Mouse (Mus musculus) liver, adult (tissue): Measurements from ENCODE around the gene Gng10.

Experiments
- GATA4 ChIP-seq: IDR thresholded peaks from 2 replicates; pipeline ENCODE4 v1.6.1; 2014; ENCODE audit warnings: mild to moderate bottlenecking, low read length; ENCODE audit not compliant: insufficient replicate concordance

Gene Gng10

DNA sequence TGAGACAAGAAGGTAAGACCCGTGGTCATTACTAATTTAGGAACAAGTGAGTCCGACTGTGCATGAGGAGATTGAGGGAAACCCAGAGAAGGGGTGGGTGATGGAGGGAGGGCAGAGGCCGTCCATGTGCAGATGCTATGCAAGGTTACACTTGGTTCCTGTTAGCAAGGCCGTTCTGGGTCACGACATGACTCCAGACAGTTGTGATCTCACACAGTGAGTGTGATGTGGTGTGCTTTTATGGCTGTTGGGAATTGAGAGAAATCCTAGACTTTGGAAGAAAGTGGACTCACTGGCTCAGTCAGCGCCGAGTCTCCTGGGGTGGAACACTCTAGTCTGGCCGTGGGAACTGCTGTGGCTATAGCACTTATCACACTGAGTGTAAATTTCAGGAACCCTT lies 28.7 kb upstream of the Gng10 start:
- TF ChIP-seq GATA4, result no peak

DNA sequence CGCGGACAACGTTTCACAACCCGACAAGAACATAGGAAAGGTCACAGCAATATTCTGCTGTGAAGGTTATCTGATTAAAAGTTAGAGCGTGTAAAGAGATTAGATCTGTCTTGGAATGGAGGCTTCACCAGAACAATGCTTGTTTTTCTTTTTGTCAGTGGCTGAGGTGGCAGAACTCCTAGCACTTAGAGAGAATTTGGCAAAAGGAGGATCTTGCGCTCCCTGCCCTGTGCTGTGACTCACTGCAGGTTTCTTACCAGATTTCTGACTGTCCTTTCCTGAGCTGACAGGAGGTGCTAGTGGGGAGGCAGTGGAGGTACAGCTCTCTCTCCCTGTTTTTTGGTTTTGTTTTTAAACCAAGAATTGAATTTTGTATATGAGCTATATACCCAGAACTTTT lies 27.9 kb upstream of the Gng10 start:
- TF ChIP-seq GATA4, result no peak

DNA sequence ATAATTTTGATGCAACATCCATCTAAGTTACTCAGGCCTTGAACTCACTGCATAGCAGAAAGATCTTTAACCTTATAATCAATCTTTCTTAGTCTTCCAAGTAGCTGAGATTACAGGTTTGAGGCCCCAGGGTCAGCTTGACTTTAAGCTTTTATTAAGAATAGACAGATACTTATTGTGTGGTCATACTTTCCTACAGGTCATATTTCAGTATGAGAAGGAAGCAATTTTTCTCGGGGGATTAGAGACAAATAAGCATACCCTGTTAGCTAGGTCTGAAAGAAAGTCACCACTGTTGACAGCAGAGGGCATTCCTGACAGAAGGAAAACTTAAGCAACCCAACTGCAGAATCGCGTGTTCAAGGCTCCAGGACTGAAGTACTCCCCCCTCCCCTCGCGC lies 26.9 kb upstream of the Gng10 start:
- TF ChIP-seq GATA4, result no peak

DNA sequence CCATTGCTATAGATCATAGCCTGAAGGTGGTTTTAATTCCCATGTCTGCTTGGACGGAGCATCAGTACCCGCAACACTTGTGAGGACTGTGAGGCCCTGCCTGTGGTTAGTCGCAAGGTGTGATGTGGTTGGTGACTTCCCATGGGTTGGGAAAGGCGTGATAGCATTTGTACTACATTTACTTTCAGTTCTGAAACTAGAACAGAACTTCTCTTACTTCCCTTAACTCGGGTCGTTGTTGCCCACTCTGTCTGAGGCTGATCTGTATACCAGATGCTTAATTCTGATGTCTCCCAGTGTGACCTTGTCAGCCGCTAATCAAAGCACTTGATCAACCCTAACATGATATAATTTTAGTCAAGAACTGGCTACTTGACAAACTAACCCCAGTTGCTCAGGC lies 25.7 kb upstream of the Gng10 start:
- no peak for TF ChIP-seq GATA4

DNA sequence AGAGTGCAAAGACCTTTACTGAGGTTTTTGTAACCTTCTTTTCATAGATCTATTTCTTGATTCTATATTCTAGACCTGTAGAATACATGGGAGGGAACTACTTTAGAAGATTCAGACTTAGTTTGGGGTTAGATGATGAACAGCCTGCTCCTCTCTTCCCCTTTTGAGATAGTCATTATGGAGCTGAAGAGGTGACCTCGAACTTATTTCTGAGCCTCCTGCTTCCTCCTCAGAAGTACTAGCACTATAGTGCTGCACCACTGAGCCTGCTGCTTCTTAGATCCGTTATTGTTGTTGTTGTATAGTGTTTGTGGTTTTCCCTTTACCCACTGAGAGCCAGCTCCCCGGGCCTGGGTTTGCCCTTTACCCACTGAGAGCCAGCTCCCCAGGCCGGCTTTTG lies 25.2 kb upstream of the Gng10 start:
- no peak for TF ChIP-seq GATA4

DNA sequence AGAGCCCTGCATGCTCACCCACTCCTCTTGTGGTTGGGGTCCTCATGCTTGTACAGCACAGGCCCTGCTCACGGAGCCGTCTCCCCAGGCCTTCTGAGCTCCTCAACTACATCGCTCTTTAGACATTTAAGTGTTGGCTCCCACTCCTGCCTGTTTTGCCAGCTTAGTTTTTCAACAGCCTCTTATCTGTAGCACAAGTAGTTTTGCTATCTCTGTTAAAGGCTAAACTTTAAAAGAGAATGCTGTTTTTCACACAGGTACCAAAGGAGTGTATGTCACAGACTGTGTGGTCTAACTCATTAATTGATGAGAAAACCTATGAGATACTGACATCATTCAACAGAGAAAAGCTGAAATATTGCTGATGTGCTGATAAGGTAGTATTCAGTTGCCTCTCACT lies 23.4 kb upstream of the Gng10 start:
- no peak for TF ChIP-seq GATA4

DNA sequence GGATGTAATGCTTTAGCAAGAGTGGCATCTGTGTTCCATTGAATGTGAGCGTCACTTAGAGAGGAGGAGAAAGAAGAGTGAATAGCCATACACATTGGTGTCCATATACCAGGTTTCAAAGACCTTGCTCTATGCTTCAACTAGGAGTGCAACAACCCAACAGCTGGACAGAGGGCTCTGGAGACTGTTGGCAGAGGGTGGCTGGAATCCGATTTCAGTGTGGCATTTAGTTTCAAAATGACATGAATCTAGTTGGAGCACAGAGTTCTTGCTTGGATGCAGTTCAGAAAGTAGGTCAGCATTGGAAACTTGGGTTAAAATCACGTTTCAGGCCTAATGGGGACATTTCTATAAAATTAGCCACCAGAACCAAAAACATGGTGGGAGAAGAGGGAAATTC lies 19.7 kb upstream of the Gng10 start:
- TF ChIP-seq GATA4, result no peak

DNA sequence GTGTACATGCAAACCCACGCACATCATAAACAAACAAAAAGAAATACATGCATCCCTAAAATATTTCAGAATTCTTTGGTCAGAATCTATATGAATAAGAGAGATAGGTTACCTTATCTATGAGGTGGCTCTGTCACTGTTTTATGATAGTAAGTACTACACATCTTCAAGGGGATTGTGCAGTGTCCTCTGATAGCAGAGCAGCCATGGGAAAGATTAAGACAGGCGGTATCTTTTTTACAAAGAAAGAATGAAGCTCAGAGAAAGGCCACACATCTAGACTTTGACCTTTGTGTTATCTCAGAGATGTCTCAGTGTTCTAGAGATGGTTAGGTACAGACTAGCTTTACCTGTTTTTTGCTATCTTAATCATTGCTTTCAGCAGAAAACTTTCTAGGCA lies 18.0 kb upstream of the Gng10 start:
- TF ChIP-seq GATA4, result no peak

DNA sequence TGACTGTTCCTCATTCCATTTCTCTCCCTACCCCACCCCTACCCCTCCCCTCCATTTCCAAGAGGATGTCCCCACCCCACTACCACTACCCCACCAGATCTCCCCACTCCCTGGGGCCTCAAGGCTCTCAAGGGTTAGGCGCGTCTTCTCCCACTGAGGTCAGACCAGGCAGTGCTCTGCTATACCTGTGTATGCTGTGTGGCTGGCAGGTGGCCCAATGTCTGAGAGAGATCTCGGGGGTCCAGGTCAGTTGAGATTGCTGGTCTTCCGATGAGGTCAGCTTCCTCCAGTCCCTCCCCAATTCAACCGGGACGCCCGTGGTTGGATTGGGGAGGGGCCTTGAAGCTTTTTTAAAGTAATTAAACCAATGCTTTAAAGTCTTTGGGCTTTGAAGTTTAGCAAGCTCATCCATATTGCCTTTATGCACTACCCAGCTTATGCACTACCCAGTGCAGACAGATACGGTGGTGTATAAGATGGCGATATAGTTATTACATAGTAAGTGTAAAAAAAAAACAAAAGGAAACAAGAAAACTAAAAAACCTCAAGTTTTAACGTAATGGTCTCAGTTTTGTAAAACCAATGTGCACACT lies 467 bp upstream of the Gng10 start:
- no peak for TF ChIP-seq GATA4

DNA sequence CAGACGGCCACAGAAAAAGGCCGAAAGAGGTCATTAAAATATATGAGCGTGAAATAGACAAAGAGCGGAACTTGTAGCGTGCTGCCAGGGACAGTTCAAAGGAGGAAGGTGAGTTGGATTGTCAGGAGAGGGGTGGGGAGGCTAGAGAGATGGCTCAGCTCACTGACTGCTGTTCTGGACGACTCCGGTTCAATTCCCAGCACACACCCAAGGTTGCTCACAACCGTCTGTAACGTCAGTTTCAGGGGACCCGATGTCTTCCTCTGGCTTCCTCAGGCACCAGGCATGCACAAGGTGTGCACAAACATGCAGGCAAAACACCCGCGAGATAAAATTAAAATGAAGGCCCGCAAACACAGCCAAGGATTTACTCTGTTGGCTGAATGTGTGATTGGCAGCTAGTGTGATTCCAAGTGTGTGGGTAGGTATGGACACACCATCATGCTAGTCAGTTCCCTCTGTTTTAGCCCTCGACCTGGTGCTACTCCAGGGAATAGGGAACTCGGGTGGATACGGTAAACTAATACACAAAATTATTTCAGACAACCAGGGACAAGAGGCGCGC lies 980 bp downstream of the Gng10 start:
- no peak for TF ChIP-seq GATA4

DNA sequence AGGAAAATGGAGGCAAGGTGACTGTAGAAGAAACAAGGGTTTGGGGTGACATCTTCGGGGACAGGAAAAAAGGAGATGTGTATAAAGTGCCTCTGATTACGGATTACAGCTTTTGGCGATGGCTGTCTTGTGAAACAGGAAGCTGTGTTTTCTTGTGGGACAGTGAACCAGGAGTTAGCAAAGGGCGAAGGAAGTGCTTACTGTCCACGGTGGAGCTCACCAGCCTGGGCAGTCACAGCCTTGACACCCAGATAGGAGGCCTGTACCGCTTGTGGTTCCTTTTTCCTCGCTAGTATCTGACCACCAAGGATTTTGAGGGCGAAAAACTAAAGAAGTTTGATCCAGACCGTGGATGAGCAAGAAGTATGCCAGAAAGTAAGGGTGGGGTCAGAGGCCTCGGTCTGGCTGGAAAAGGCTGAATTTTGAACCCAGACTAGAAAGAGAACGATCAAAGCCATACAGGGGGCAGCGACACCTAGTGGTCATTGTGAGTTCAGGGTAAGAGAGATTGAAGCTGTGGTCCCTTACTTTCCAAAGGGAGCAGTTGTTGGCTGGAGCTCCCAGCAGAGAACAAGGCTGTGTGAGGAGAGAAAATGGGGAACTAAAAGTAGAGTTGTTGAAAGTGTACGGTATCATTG lies 1.7 kb downstream of the Gng10 start:
- TF ChIP-seq GATA4, result no peak

DNA sequence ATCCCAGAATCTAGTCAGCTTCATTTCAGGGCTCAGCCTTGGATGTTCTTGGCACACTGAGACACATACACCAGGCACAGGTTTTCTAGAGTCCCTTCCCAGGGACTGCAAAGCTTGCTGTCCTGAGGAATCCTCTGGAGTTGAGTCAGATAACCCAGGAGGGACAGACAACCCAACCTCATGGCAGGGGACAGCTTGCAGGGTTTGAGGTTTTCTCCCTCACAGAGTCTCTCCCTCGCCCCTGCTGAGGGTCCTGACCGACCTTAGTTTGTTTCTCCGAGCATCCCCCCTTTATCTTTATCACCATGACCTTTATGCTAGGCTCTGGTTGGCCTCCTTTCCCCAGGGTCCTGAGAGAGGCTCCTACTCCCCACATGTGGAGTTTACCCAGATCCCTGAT lies 2.6 kb downstream of the Gng10 start:
- no peak for TF ChIP-seq GATA4

DNA sequence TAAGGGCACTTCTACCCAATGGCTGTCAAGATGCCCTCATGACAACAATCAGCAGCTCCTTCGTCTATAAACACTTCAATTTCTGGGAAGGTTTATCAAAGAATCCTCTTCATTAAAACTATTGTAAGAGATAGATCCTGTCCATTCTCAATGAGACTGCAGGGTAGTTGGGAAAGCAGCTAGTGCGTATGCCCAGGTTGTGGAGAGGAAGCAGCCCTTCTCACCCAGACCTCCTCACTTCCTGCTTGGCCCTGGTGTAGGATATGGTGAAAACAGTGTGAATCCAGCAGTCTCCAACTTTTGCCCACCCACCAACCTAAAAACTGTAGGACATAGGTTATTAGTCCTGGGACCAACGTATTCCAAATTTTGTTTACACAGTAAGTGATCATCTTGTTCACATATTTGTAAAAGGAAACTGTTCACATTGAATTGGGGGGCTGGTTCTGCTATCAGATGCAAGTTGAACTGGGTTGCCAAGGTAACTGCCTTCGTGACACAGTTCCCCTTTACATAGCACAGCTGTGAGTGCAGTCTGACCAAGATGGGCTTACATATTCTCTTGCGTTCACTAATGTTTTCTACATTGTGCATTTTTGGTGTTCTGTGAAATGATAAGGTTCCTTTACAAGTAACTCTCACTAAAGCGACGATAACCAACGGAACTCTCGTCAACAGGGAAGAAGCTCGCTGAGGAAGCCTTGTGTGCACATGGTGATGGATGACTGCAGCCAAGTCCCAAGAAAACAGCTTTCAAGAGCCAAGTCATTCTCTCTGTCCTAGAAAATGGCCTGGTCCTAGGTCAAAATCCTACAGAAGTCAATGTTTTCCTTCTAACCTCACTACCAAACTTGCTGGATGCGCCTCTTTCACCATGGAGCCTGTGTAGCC lies 5.8 kb downstream of the Gng10 start:
- no peak for TF ChIP-seq GATA4

DNA sequence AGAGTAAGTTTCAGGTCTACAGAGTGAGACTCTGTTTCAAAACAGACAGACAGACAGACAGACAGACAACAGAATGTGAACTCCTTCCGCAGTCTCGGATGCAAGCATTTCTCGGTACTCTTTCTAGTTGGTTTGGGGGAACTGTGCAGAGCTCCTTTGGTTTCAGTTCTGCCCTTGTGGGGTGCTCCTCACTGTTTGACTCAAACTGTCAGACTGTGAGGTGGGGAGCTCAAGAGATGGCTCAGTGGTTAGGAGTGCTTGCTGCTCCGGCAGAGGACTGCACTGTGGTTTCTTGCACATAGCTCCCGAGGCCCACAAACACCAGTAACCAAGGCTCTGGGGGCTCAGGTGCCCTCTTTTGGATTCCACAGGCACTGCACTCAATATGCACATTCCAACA lies 8.2 kb downstream of the Gng10 start:
- no peak for TF ChIP-seq GATA4

DNA sequence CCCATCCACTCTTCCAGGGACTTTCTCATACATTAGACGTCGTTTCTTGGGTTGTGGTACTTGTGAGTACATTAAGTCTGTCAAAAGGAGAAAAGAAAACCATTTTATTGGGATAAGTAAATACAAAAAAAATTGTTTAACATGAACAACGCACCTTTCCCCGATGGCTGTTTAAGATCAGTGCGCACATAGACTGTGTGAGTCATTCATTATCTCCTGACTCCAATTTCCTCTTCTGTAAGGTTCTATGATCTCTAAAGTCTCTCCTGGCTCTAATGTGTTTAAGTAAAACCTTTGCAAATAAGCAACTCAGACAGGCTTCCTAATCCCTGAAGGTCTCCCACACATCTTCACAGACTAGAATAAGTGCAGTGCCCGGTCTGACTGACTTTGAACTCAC lies 9.0 kb downstream of the Gng10 start:
- TF ChIP-seq GATA4, result no peak

DNA sequence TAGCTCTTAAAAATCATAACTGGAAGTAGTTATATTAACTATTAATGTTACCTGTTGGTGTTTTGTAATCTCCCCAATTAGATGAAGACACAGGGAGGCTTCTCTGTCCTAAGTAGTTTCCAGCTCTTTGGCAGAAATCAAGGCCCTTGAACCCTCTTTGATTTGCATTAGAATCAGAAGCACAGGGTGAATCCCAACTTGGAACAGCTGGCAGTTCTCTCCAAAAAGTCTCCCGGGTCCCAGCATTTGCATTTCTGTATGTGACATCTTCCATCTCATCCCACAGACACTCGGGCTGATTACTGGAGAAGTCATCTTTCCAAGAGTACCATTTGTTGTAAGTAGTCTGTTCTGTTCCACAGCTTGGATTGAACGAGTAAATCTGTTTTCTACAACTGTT lies 12.3 kb downstream of the Gng10 start:
- no peak for TF ChIP-seq GATA4

DNA sequence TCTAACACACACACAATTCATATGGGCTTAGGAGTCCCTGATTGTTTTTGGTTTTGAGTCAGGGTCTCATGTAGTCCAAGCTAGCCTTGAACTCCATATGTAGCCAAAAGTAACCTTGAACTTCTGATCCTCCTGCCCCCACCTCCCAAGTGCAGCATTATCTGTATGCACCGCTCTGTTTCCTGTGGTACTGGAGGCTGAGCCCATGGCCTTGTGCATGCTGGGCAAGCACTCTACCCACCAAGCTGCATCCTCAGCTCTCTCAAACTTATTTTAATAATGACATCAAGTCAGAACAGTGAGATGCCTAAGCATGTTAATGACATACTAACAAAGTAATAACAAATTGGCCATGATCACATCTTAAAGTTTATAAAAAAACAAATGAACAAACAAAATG lies 16.2 kb downstream of the Gng10 start:
- TF ChIP-seq GATA4, result no peak

DNA sequence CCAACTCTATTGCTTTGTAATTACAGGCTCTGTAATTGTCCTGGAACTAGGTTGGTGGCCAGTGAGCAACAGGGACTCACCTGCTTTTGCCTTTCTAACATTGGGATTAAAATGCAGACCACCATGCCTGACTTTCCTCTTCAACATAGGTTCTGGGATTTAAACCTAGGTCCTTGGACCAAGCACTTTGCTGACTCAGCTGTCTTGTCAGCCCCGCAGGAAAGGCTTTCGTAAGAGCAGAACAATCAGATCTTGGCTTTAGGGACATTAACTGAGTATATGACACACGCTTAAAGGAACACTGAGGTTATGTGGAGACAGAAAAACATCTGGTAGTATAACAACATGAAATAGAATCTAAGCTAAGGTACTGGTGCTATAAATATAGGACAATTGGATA lies 23.0 kb downstream of the Gng10 start:
- TF ChIP-seq GATA4, result no peak
